ENCODE assay signal across 10 mouse cellular contexts in genomic region chr1:120643848-120644711, GRCm38 (mm10). TPM values are rescaled to one million over a fixed set of nuclear protein-coding genes. Genes with fewer than 3 reads are reported as not detected.
DNase-seq lines count a peak whose midpoint lies in the region; ATAC-seq and TF ChIP-seq lines count a peak whose summit lies in the region.
"Had no signal": no experiment of that assay in that cellular context is flagged by ENCODE, and none has a peak within 500 bp of the region (broad histone marks: within the 10 kb centered on the region; RNA-seq: fewer than 3 reads in every experiment).

No protein-coding gene starts in this region.

- peak overlapping the region; percentile 20; the same call in 1 of the 2 replicates for H3K4me2 ChIP-seq in lung, embryonic 14.5 days
- peak overlapping the region; percentile 46 for H3K4me2 ChIP-seq in embryonic facial prominence, embryonic 14.5 days (ENCODE audit: low read depth, low read length)
- H3K4me2 ChIP-seq in hindbrain, postnatal 0 days (ENCODE audit: low read depth, low read length): peak overlapping the region; percentile 42
- H3K4me2 ChIP-seq in neural tube, embryonic 14.5 days (ENCODE audit: low read depth, low read length): peak overlapping the region; percentile 41

- ATAC-seq in lung, embryonic 14.5 days (ENCODE audit: insufficient read depth): no peak
- peak; percentile 53 for ATAC-seq in embryonic facial prominence, embryonic 14.5 days (ENCODE audit: low read depth)
- peak; percentile 76 for ATAC-seq in hindbrain, postnatal 0 days
- peak; percentile 92 for ATAC-seq in neural tube, embryonic 14.5 days (ENCODE audit: low read depth)

- H3K4me3 ChIP-seq in lung, embryonic 14.5 days (ENCODE audit: low read depth, low read length): no peak overlapping the region
- H3K4me3 ChIP-seq in embryonic facial prominence, embryonic 14.5 days (ENCODE audit: low read depth, low read length): peak overlapping the region; percentile 10; the same call in 1 of the 2 replicates
- peak overlapping the region; percentile 10 for H3K4me3 ChIP-seq in hindbrain, postnatal 0 days (ENCODE audit: low read length)
- no peak overlapping the region for H3K4me3 ChIP-seq in neural tube, embryonic 14.5 days (ENCODE audit: low read depth, low read length)

- H3K36me3 ChIP-seq in lung, embryonic 14.5 days (ENCODE audit: insufficient read depth): no peaks in the 10 kb centered on the region
- H3K36me3 ChIP-seq in embryonic facial prominence, embryonic 14.5 days (ENCODE audit: control insufficient read depth, insufficient read depth, low read length): no peaks in the 10 kb centered on the region
- no peaks in the 10 kb centered on the region for H3K36me3 ChIP-seq in hindbrain, postnatal 0 days (ENCODE audit: insufficient read depth, low read length)
- H3K36me3 ChIP-seq in neural tube, embryonic 14.5 days (ENCODE audit: control insufficient read depth, insufficient read depth, low read length): no peaks in the 10 kb centered on the region

- H3K9me3 ChIP-seq in lung, embryonic 14.5 days (ENCODE audit: low read depth, low read length): no peaks in the 10 kb centered on the region
- H3K9me3 ChIP-seq in embryonic facial prominence, embryonic 14.5 days (ENCODE audit: control insufficient read depth, low read length): no peaks in the 10 kb centered on the region
- no peaks in the 10 kb centered on the region for H3K9me3 ChIP-seq in hindbrain, postnatal 0 days (ENCODE audit: low read length)
- no peaks in the 10 kb centered on the region for H3K9me3 ChIP-seq in neural tube, embryonic 14.5 days (ENCODE audit: control insufficient read depth, low read length)

- no peak overlapping the region for H3K27ac ChIP-seq in lung, embryonic 14.5 days (ENCODE audit: low read depth)
- no peak overlapping the region for H3K27ac ChIP-seq in embryonic facial prominence, embryonic 14.5 days (replicated peaks; ENCODE audit: low read depth, low read length)
- no peak overlapping the region for H3K27ac ChIP-seq in hindbrain, postnatal 0 days
- peak overlapping the region; percentile 85 for H3K27ac ChIP-seq in neural tube, embryonic 14.5 days (ENCODE audit: low read depth, low read length)

- no peaks in the 10 kb centered on the region for H3K4me1 ChIP-seq in lung, embryonic 14.5 days (ENCODE audit: insufficient read depth)
- peaks cover 14% of the 10 kb centered on the region for H3K4me1 ChIP-seq in embryonic facial prominence, embryonic 14.5 days (ENCODE audit: control insufficient read depth, insufficient read depth, low read length)
- no peaks in the 10 kb centered on the region; the same call in 1 of the 2 replicates for H3K4me1 ChIP-seq in hindbrain, postnatal 0 days (ENCODE audit: insufficient read depth, low read length)
- 0 out of 2 replicates have a peak, but pooled peaks cover 5% of the 10 kb centered on the region for H3K4me1 ChIP-seq in neural tube, embryonic 14.5 days (ENCODE audit: control insufficient read depth, insufficient read depth, low read length)

- 23% methylated on average over 13 of the region's 13 CpGs for WGBS in lung, embryonic 14.5 days
- WGBS in embryonic facial prominence, embryonic 14.5 days: 12% methylated on average over 13 of the region's 13 CpGs
- 7% methylated on average over 13 of the region's 13 CpGs for WGBS in hindbrain, postnatal 0 days
- WGBS in neural tube, embryonic 14.5 days: 4% methylated on average over 13 of the region's 13 CpGs

- no peaks in the 10 kb centered on the region for H3K27me3 ChIP-seq in lung, embryonic 14.5 days (ENCODE audit: insufficient read depth, low read length)
- peaks cover 4% of the 10 kb centered on the region; the same call in 1 of the 2 replicates for H3K27me3 ChIP-seq in embryonic facial prominence, embryonic 14.5 days (replicated peaks; ENCODE audit: control insufficient read depth, insufficient read depth, low read length)
- no peaks in the 10 kb centered on the region for H3K27me3 ChIP-seq in hindbrain, postnatal 0 days (ENCODE audit: insufficient read depth, low read length)
- no peaks in the 10 kb centered on the region for H3K27me3 ChIP-seq in neural tube, embryonic 14.5 days (ENCODE audit: control insufficient read depth, insufficient read depth, low read length)

- no peak for DNase-seq in lung, embryonic 14.5 days
- no peak for DNase-seq in lung, postnatal 4 days
- DNase-seq in embryonic facial prominence, embryonic 14.5 days (ENCODE audit: low spot score): peak; percentile 62
- DNase-seq in hindbrain, postnatal 0 days (ENCODE audit: low spot score): peak; percentile 53
- no peak for DNase-seq in right cerebral cortex, postnatal 14 days
- DNase-seq in adrenal gland, adult 8-10 months: no peak
- DNase-seq in thymus, postnatal 0 days (ENCODE audit: low spot score): no peak
- DNase-seq: right cerebral cortex, postnatal 25 days had no signal

- no peak overlapping the region for H3K9ac ChIP-seq in lung, embryonic 14.5 days
- peak overlapping the region; percentile 30; the same call in 1 of the 2 replicates for H3K9ac ChIP-seq in embryonic facial prominence, embryonic 14.5 days (ENCODE audit: low read depth, low read length)
- H3K9ac ChIP-seq in hindbrain, postnatal 0 days (replicated peaks; ENCODE audit: low read length): 0 out of 2 replicates have a peak overlapping the region, but pooled peaks have one; percentile 9
- peak overlapping the region; percentile 35; the same call in 1 of the 2 replicates for H3K9ac ChIP-seq in neural tube, embryonic 14.5 days (replicated peaks; ENCODE audit: low read depth, low read length)

- no peak for TF ChIP-seq CTCF in lung, embryonic 14.5 days (IDR thresholded peaks at IDR 0.05; ENCODE audit: low read depth)
- no peak for TF ChIP-seq CTCF in hindbrain, postnatal 0 days (IDR thresholded peaks at IDR 0.05; ENCODE audit: low read depth)

RNA-seq across cellular contexts. Expression of gene En1, which starts 41.9 kb away (rescaled TPM):
- not detected in 2 replicates for polyA plus RNA-seq in lung, embryonic 14.5 days (2014; fragmentation: Nextera tagmentation; extraction: Ambion mirVana)
- 2.0 TPM in 2 replicates for polyA plus RNA-seq in embryonic facial prominence, embryonic 14.5 days (2014; fragmentation: Nextera tagmentation; extraction: Ambion mirVana)
- 13.0 and 13.2 TPM in 2 replicates for total RNA-seq in hindbrain, postnatal 0 days (2014; rRNA removed)
- 6.3 and 6.9 TPM in 2 replicates for polyA plus RNA-seq in hindbrain, postnatal 0 days (2015; fragmentation: Nextera tagmentation; extraction: Ambion mirVana)
- 1.3 and 2.1 TPM in 2 replicates for polyA plus RNA-seq in neural tube, embryonic 14.5 days (2014; fragmentation: Nextera tagmentation; extraction: Ambion mirVana)
- not detected for total RNA-seq in adrenal gland, adult 8-10 months (2022)
- 0.05 TPM in 1 of 2 replicates, not detected in the other for polyA plus RNA-seq in thymus, postnatal 0 days (2015; fragmentation: Nextera tagmentation; extraction: Ambion mirVana)
- total RNA-seq: left cerebral cortex, adult 8-10 months had no signal

Comparison
In these comparisons a context has a peak if more than half of its experiments do, and no peak if none do; other contexts are left out.
1. DNase-seq: peak in embryonic facial prominence, embryonic 14.5 days (single experiment) and hindbrain, postnatal 0 days (single experiment); none in lung, embryonic 14.5 days (single experiment), lung, postnatal 4 days (0 of 2), right cerebral cortex, postnatal 14 days (single experiment), adrenal gland, adult 8-10 months (single experiment) and thymus, postnatal 0 days (single experiment).
2. H3K4me3 ChIP-seq: peak in embryonic facial prominence, embryonic 14.5 days (single experiment) and hindbrain, postnatal 0 days (single experiment); none in lung, embryonic 14.5 days (single experiment) and neural tube, embryonic 14.5 days (single experiment).
3. Peak in every context shown above with its lines, with median percentiles within 50 percentile points of each other: H3K4me2 ChIP-seq.